Mouse (Mus musculus): ENCODE measurements around the gene Mamstr.

The Mamstr gene

GRCm38 (mm10) chr7:45628364-45629294, 11.1 kb upstream of the Mamstr start:
- DNase-seq (ENCODE audit: low read depth, low spot score) = peak; percentile 87

- DNase-seq (ENCODE audit: low read depth, low spot score) = no peak
Measured at GRCm38 (mm10) chr7:45630064-45630907, 9.5 kb upstream of the Mamstr start.

GRCm38 (mm10) chr7:45632499-45632898, 7.3 kb upstream of the Mamstr start:
- no peak for DNase-seq (ENCODE audit: low read depth, low spot score)

GRCm38 (mm10) chr7:45634946-45635681, 4.7 kb upstream of the Mamstr start:
- DNase-seq (ENCODE audit: low read depth, low spot score) = no peak

GRCm38 (mm10) chr7:45635711-45636688, 3.8 kb upstream of the Mamstr start:
- DNase-seq (ENCODE audit: low read depth, low spot score) = no peak

GRCm38 (mm10) chr7:45637710-45638109, 2.1 kb upstream of the Mamstr start:
- DNase-seq (ENCODE audit: low read depth, low spot score) = no peak

- DNase-seq (ENCODE audit: low read depth, low spot score) = peak; percentile 94
Measured at GRCm38 (mm10) chr7:45638623-45639401, 965 bp upstream of the Mamstr start.

- no peak for DNase-seq (ENCODE audit: low read depth, low spot score)
Measured at GRCm38 (mm10) chr7:45640191-45640957, 597 bp downstream of the Mamstr start.

GRCm38 (mm10) chr7:45641391-45642040, 1.7 kb downstream of the Mamstr start:
- DNase-seq (ENCODE audit: low read depth, low spot score) = no peak

GRCm38 (mm10) chr7:45642083-45642482, 2.3 kb downstream of the Mamstr start:
- DNase-seq (ENCODE audit: low read depth, low spot score) = no peak

GRCm38 (mm10) chr7:45642503-45643255, 2.9 kb downstream of the Mamstr start:
- DNase-seq (ENCODE audit: low read depth, low spot score) = no peak

GRCm38 (mm10) chr7:45643441-45644178, 3.8 kb downstream of the Mamstr start:
- DNase-seq (ENCODE audit: low read depth, low spot score) = peak; percentile 94

- no peak for DNase-seq (ENCODE audit: low read depth, low spot score)
Measured at GRCm38 (mm10) chr7:45644183-45644582, 4.4 kb downstream of the Mamstr start.

- DNase-seq (ENCODE audit: low read depth, low spot score) = no peak
Measured at GRCm38 (mm10) chr7:45644872-45645590, 5.3 kb downstream of the Mamstr start.

GRCm38 (mm10) chr7:45645591-45645971, 5.8 kb downstream of the Mamstr start:
- no peak for DNase-seq (ENCODE audit: low read depth, low spot score)

GRCm38 (mm10) chr7:45646671-45647070, 6.9 kb downstream of the Mamstr start:
- no peak for DNase-seq (ENCODE audit: low read depth, low spot score)

Measured in WW6 (cell line).